Comparison of ENCODE assay signal across 27 mouse cellular contexts in the genomic region with DNA sequence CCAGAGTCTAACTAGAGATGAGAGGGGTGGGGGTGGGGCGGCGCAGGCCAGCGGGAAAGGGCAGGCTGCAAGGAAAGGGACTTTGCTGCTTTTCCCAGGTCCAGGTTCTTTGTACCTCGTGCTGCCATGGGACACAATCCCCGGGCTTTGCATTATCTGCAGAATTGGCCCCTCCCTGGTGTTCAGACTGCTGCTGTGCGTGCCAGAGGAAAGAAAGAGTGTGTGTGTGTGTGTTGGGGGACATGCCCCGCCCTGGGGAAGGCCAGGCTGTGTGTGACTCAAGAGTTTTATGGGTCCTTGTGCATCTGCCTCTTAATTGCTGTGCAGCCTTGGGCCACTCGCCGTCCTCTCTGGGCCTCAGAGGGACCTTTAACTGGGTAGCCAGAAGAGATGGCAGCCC. TPM values are rescaled to one million over a fixed set of nuclear protein-coding genes. Genes with fewer than 3 reads are reported as not detected.
A peak's percentile ranks its signal among the peaks of the same experiment; 100 is the strongest.
DNase-seq lines count a peak whose midpoint lies in the region; ATAC-seq and TF ChIP-seq lines count a peak whose summit lies in the region.
"Had no signal": no experiment of that assay in that cellular context is flagged by ENCODE, and none has a peak within 500 bp of the region (broad histone marks: within the 10 kb centered on the region; RNA-seq: fewer than 3 reads in every experiment).

No protein-coding gene starts in this region.

- H3K27ac ChIP-seq in forebrain, embryonic 11.5 days (ENCODE audit: low read depth, low read length), result no peak overlapping the region
- H3K27ac ChIP-seq in forebrain, embryonic 14.5 days (ENCODE audit: low read depth, low read length), result no peak overlapping the region
- peak overlapping the region; percentile 80 for H3K27ac ChIP-seq in midbrain, embryonic 10.5 days (replicated peaks)
- H3K27ac ChIP-seq in midbrain, embryonic 16.5 days (ENCODE audit: low read length), result no peak overlapping the region
- H3K27ac ChIP-seq in intestine, postnatal 0 days (ENCODE audit: low read depth, low read length), result no peak overlapping the region
- no peak overlapping the region for H3K27ac ChIP-seq in stomach, postnatal 0 days (replicated peaks)
- H3K27ac ChIP-seq: forebrain, embryonic 15.5 days; heart, adult 2 months; heart, embryonic 13.5 days; hindbrain, embryonic 15.5 days; kidney, embryonic 15.5 days; limb, embryonic 15.5 days; liver, embryonic 13.5 days; neural tube, embryonic 13.5 days had no signal

- H3K4me2 ChIP-seq in forebrain, embryonic 11.5 days (ENCODE audit: low read depth, low read length, severe bottlenecking), result no peak overlapping the region
- H3K4me2 ChIP-seq in forebrain, embryonic 14.5 days (ENCODE audit: low read length), result no peak overlapping the region
- H3K4me2 ChIP-seq in midbrain, embryonic 16.5 days (ENCODE audit: low read length), result no peak overlapping the region
- H3K4me2 ChIP-seq in intestine, postnatal 0 days (replicated peaks; ENCODE audit: low read depth), result 0 out of 2 replicates have a peak overlapping the region, but pooled peaks have one; percentile 1
- no peak overlapping the region for H3K4me2 ChIP-seq in stomach, postnatal 0 days (replicated peaks; ENCODE audit: low read depth)
- H3K4me2 ChIP-seq: forebrain, embryonic 15.5 days; heart, embryonic 13.5 days; hindbrain, embryonic 15.5 days; kidney, embryonic 15.5 days; limb, embryonic 15.5 days; liver, embryonic 13.5 days; neural tube, embryonic 13.5 days had no signal

- no peaks in the 10 kb centered on the region for H3K9me3 ChIP-seq in forebrain, embryonic 11.5 days (ENCODE audit: control insufficient read depth, low read length)
- no peaks in the 10 kb centered on the region for H3K9me3 ChIP-seq in forebrain, embryonic 14.5 days (replicated peaks; ENCODE audit: control insufficient read depth, low read length)
- H3K9me3 ChIP-seq in midbrain, embryonic 10.5 days (replicated peaks), result no peaks in the 10 kb centered on the region
- no peaks in the 10 kb centered on the region for H3K9me3 ChIP-seq in midbrain, embryonic 16.5 days (replicated peaks; ENCODE audit: control insufficient read depth, low read length, poor library complexity, severe bottlenecking)
- H3K9me3 ChIP-seq in intestine, postnatal 0 days (ENCODE audit: control insufficient read depth), result no peaks in the 10 kb centered on the region
- H3K9me3 ChIP-seq in stomach, postnatal 0 days (ENCODE audit: control insufficient read depth, low read length), result no peaks in the 10 kb centered on the region
- H3K9me3 ChIP-seq: forebrain, embryonic 15.5 days; heart, embryonic 13.5 days; hindbrain, embryonic 15.5 days; kidney, embryonic 15.5 days; limb, embryonic 15.5 days; liver, embryonic 13.5 days; neural tube, embryonic 13.5 days had no signal

- TF ChIP-seq CTCF in intestine, postnatal 0 days (IDR thresholded peaks at IDR 0.05; ENCODE audit: low read depth), result no peak
- TF ChIP-seq CTCF in stomach, postnatal 0 days (IDR thresholded peaks at IDR 0.05; ENCODE audit: low read depth), result no peak

- 53% methylated on average over 9 of the region's 9 CpGs for WGBS in forebrain, embryonic 11.5 days
- whole genome bisulfite sequencing in forebrain, embryonic 14.5 days, result 53% methylated on average over 9 of the region's 9 CpGs
- WGBS in midbrain, embryonic 10.5 days, result 63% methylated on average over 9 of the region's 9 CpGs
- 46% methylated on average over 9 of the region's 9 CpGs for WGBS in midbrain, embryonic 16.5 days
- 41% methylated on average over 8 of the region's 9 CpGs for WGBS in intestine, postnatal 0 days
- 56% methylated on average over 8 of the region's 9 CpGs for WGBS in stomach, postnatal 0 days

- H3K4me1 ChIP-seq in forebrain, embryonic 11.5 days (replicated peaks; ENCODE audit: control insufficient read depth, insufficient read depth, low read length), result 0 out of 2 replicates have a peak, but pooled peaks cover 3% of the 10 kb centered on the region
- H3K4me1 ChIP-seq in forebrain, embryonic 14.5 days (ENCODE audit: control insufficient read depth, insufficient read depth, low read length), result no peaks in the 10 kb centered on the region
- peaks cover 75% of the 10 kb centered on the region for H3K4me1 ChIP-seq in midbrain, embryonic 10.5 days
- no peaks in the 10 kb centered on the region for H3K4me1 ChIP-seq in midbrain, embryonic 16.5 days (ENCODE audit: control insufficient read depth, insufficient read depth, low read length)
- peaks cover 9% of the 10 kb centered on the region for H3K4me1 ChIP-seq in intestine, postnatal 0 days (replicated peaks; ENCODE audit: control insufficient read depth, insufficient read depth, low read length)
- peaks cover 3% of the 10 kb centered on the region for H3K4me1 ChIP-seq in stomach, postnatal 0 days (replicated peaks; ENCODE audit: control insufficient read depth, insufficient read depth)
- H3K4me1 ChIP-seq: forebrain, embryonic 15.5 days; hindbrain, embryonic 15.5 days had no signal

- 0 out of 2 replicates have a peak, but pooled peaks have one; percentile 24 for ATAC-seq in forebrain, embryonic 11.5 days (replicated peaks; ENCODE audit: low FRiP score)
- no peak for ATAC-seq in forebrain, embryonic 14.5 days
- ATAC-seq in midbrain, embryonic 16.5 days, result no peak
- ATAC-seq in intestine, postnatal 0 days, result peak; percentile 76
- ATAC-seq in stomach, postnatal 0 days (ENCODE audit: low FRiP score, low TSS enrichment), result no peak; the same call in 1 of the 2 replicates
- ATAC-seq: forebrain, embryonic 15.5 days had no signal

- TF ChIP-seq EP300 in stomach, postnatal 0 days (optimal IDR thresholded peaks at IDR 0.05), result no peak

- DNase-seq in forebrain, embryonic 11.5 days (ENCODE audit: low spot score), result no peak
- DNase-seq in forebrain, embryonic 14.5 days (ENCODE audit: low spot score), result no peak
- peak; percentile 30 for DNase-seq in midbrain, embryonic 10.5 days (ENCODE audit: low spot score)
- DNase-seq in stomach, postnatal 0 days (ENCODE audit: low spot score), result peak; percentile 68
- DNase-seq in thymus, adult 18-20 months, result no peak
- DNase-seq: B cell, adult 2 months; cerebellum, adult 18-20 months; cerebellum, postnatal 10 days; heart, adult 2 months; heart, postnatal 10 days; kidney, adult 18-20 months; kidney, postnatal 25 days; liver, embryonic 13.5 days; lung, adult 18-20 months; lung, postnatal 10 days; thymus, postnatal 4 days had no signal

- H3K27me3 ChIP-seq in forebrain, embryonic 11.5 days (ENCODE audit: control insufficient read depth, insufficient read depth, low read length), result no peaks in the 10 kb centered on the region
- H3K27me3 ChIP-seq in forebrain, embryonic 14.5 days (replicated peaks; ENCODE audit: control insufficient read depth, insufficient read depth, low read length), result no peaks in the 10 kb centered on the region
- H3K27me3 ChIP-seq in midbrain, embryonic 10.5 days (ENCODE audit: low read depth, poor library complexity, severe bottlenecking), result peaks cover 13% of the 10 kb centered on the region
- H3K27me3 ChIP-seq in midbrain, embryonic 16.5 days (ENCODE audit: control insufficient read depth, insufficient read depth, low read depth, low read length), result no peaks in the 10 kb centered on the region; the same call in 1 of the 2 replicates
- no peaks in the 10 kb centered on the region for H3K27me3 ChIP-seq in intestine, postnatal 0 days (replicated peaks; ENCODE audit: control insufficient read depth, insufficient read depth, low read length)
- H3K27me3 ChIP-seq in stomach, postnatal 0 days (ENCODE audit: control insufficient read depth, insufficient read depth, low read length), result no peaks in the 10 kb centered on the region
- H3K27me3 ChIP-seq: forebrain, embryonic 15.5 days; heart, embryonic 13.5 days had no signal

- no peak overlapping the region for H3K4me3 ChIP-seq in forebrain, embryonic 11.5 days (ENCODE audit: low read depth, low read length)
- no peak overlapping the region for H3K4me3 ChIP-seq in forebrain, embryonic 14.5 days (ENCODE audit: low read depth, low read length)
- H3K4me3 ChIP-seq in midbrain, embryonic 10.5 days, result no peak overlapping the region; the same call in 1 of the 2 replicates
- H3K4me3 ChIP-seq in midbrain, embryonic 16.5 days (ENCODE audit: low read depth, low read length), result no peak overlapping the region
- no peak overlapping the region for H3K4me3 ChIP-seq in intestine, postnatal 0 days (ENCODE audit: low read depth, low read length)
- H3K4me3 ChIP-seq in stomach, postnatal 0 days (ENCODE audit: low read depth, low read length), result no peak overlapping the region
- H3K4me3 ChIP-seq: erythroblast, embryonic 14.5 days; forebrain, embryonic 15.5 days; heart, adult 2 months; heart, embryonic 13.5 days; hindbrain, embryonic 15.5 days; kidney, embryonic 15.5 days; limb, embryonic 15.5 days; liver, embryonic 13.5 days; neural tube, embryonic 13.5 days had no signal

- H3K9ac ChIP-seq in forebrain, embryonic 11.5 days (ENCODE audit: low read length), result no peak overlapping the region
- H3K9ac ChIP-seq in forebrain, embryonic 14.5 days (ENCODE audit: low read length), result no peak overlapping the region
- H3K9ac ChIP-seq in midbrain, embryonic 16.5 days (ENCODE audit: low read depth, low read length), result no peak overlapping the region
- H3K9ac ChIP-seq in intestine, postnatal 0 days (ENCODE audit: low read depth, low read length), result no peak overlapping the region
- no peak overlapping the region for H3K9ac ChIP-seq in stomach, postnatal 0 days (ENCODE audit: low read length)
- H3K9ac ChIP-seq: forebrain, embryonic 15.5 days; heart, embryonic 13.5 days; hindbrain, embryonic 15.5 days; kidney, embryonic 15.5 days; limb, embryonic 15.5 days; liver, embryonic 13.5 days; neural tube, embryonic 13.5 days had no signal

- no peaks in the 10 kb centered on the region for H3K36me3 ChIP-seq in forebrain, embryonic 11.5 days (ENCODE audit: control insufficient read depth, insufficient read depth, low read length)
- no peaks in the 10 kb centered on the region for H3K36me3 ChIP-seq in forebrain, embryonic 14.5 days (ENCODE audit: control insufficient read depth, insufficient read depth, low read length)
- no peaks in the 10 kb centered on the region for H3K36me3 ChIP-seq in midbrain, embryonic 10.5 days
- no peaks in the 10 kb centered on the region for H3K36me3 ChIP-seq in midbrain, embryonic 16.5 days (ENCODE audit: control insufficient read depth, insufficient read depth, low read length)
- no peaks in the 10 kb centered on the region for H3K36me3 ChIP-seq in intestine, postnatal 0 days (ENCODE audit: control insufficient read depth, insufficient read depth)
- H3K36me3 ChIP-seq in stomach, postnatal 0 days (ENCODE audit: control insufficient read depth, insufficient read depth, low read length), result no peaks in the 10 kb centered on the region
- H3K36me3 ChIP-seq: forebrain, embryonic 15.5 days; heart, embryonic 13.5 days; hindbrain, embryonic 15.5 days; kidney, embryonic 15.5 days; limb, embryonic 15.5 days; liver, embryonic 13.5 days; neural tube, embryonic 13.5 days had no signal

RNA-seq across cellular contexts. Expression of a gene that starts 2.3 kb away (rescaled TPM):
- polyA plus RNA-seq in forebrain, embryonic 11.5 days (2014; fragmentation: Nextera tagmentation; extraction: Ambion mirVana), result 0.63 TPM in 1 of 2 replicates, not detected in the other
- 3.7 and 4.5 TPM in 2 replicates for polyA plus RNA-seq in forebrain, embryonic 14.5 days (2014; fragmentation: Nextera tagmentation; extraction: Ambion mirVana)
- 20.5 and 32.9 TPM in 2 replicates for polyA plus RNA-seq in midbrain, embryonic 10.5 days (2016; fragmentation: Nextera tagmentation; extraction: Ambion mirVana)
- 6.0 and 6.3 TPM in 2 replicates for polyA plus RNA-seq in midbrain, embryonic 16.5 days (2015; fragmentation: Nextera tagmentation; extraction: Ambion mirVana)
- 15.5 and 15.6 TPM in 2 replicates for polyA plus RNA-seq in intestine, postnatal 0 days (2015; fragmentation: Nextera tagmentation; extraction: Ambion mirVana)
- 58.0 and 61.0 TPM in 2 replicates for polyA plus RNA-seq in stomach, postnatal 0 days (2015; fragmentation: Nextera tagmentation; extraction: Ambion mirVana)
- polyA plus RNA-seq: erythroblast, embryonic 14.5 days had no signal

RNA-seq across cellular contexts. Expression of a gene that starts 31.4 kb away (rescaled TPM):
- 1.0 and 1.7 TPM in 2 replicates for polyA plus RNA-seq in forebrain, embryonic 11.5 days (2014; fragmentation: Nextera tagmentation; extraction: Ambion mirVana)
- 0.05 TPM in 1 of 2 replicates, not detected in the other for polyA plus RNA-seq in forebrain, embryonic 14.5 days (2014; fragmentation: Nextera tagmentation; extraction: Ambion mirVana)
- polyA plus RNA-seq in midbrain, embryonic 10.5 days (2016; fragmentation: Nextera tagmentation; extraction: Ambion mirVana), result 1.2 and 1.6 TPM in 2 replicates
- 0.18 and 0.20 TPM in 2 replicates for polyA plus RNA-seq in midbrain, embryonic 16.5 days (2015; fragmentation: Nextera tagmentation; extraction: Ambion mirVana)
- polyA plus RNA-seq in intestine, postnatal 0 days (2015; fragmentation: Nextera tagmentation; extraction: Ambion mirVana), result 2.3 and 2.4 TPM in 2 replicates
- polyA plus RNA-seq in stomach, postnatal 0 days (2015; fragmentation: Nextera tagmentation; extraction: Ambion mirVana), result 7.7 and 8.8 TPM in 2 replicates
- polyA plus RNA-seq: erythroblast, embryonic 14.5 days had no signal

RNA-seq across cellular contexts. Expression of a gene that starts 33.0 kb away (rescaled TPM):
- polyA plus RNA-seq in forebrain, embryonic 11.5 days (2014; fragmentation: Nextera tagmentation; extraction: Ambion mirVana), result 0.07 TPM in 1 of 2 replicates, not detected in the other
- 0.20 and 0.21 TPM in 2 replicates for polyA plus RNA-seq in forebrain, embryonic 14.5 days (2014; fragmentation: Nextera tagmentation; extraction: Ambion mirVana)
- polyA plus RNA-seq in midbrain, embryonic 10.5 days (2016; fragmentation: Nextera tagmentation; extraction: Ambion mirVana), result 0.19 and 0.52 TPM in 2 replicates
- polyA plus RNA-seq in midbrain, embryonic 16.5 days (2015; fragmentation: Nextera tagmentation; extraction: Ambion mirVana), result 0.26 and 1.6 TPM in 2 replicates
- 0.34 and 0.51 TPM in 2 replicates for polyA plus RNA-seq in intestine, postnatal 0 days (2015; fragmentation: Nextera tagmentation; extraction: Ambion mirVana)
- 0.49 and 0.52 TPM in 2 replicates for polyA plus RNA-seq in stomach, postnatal 0 days (2015; fragmentation: Nextera tagmentation; extraction: Ambion mirVana)
- polyA plus RNA-seq: erythroblast, embryonic 14.5 days; heart, embryonic 13.5 days; liver, embryonic 13.5 days; neural tube, embryonic 13.5 days had no signal

RNA-seq across cellular contexts. Expression of a gene that starts 55.9 kb away (rescaled TPM):
- polyA plus RNA-seq in forebrain, embryonic 11.5 days (2014; fragmentation: Nextera tagmentation; extraction: Ambion mirVana), result not detected in 2 replicates
- polyA plus RNA-seq in forebrain, embryonic 14.5 days (2014; fragmentation: Nextera tagmentation; extraction: Ambion mirVana), result 0.09 TPM in 1 of 2 replicates, not detected in the other
- polyA plus RNA-seq in midbrain, embryonic 10.5 days (2016; fragmentation: Nextera tagmentation; extraction: Ambion mirVana), result 0.28 TPM in 1 of 2 replicates, not detected in the other
- polyA plus RNA-seq in midbrain, embryonic 16.5 days (2015; fragmentation: Nextera tagmentation; extraction: Ambion mirVana), result 0.10 and 0.19 TPM in 2 replicates
- 0.08 and 0.17 TPM in 2 replicates for polyA plus RNA-seq in intestine, postnatal 0 days (2015; fragmentation: Nextera tagmentation; extraction: Ambion mirVana)
- polyA plus RNA-seq in stomach, postnatal 0 days (2015; fragmentation: Nextera tagmentation; extraction: Ambion mirVana), result not detected in 2 replicates
- polyA plus RNA-seq: erythroblast, embryonic 14.5 days; forebrain, embryonic 15.5 days; frontal cortex, adult 2 months; heart, adult 2 months; heart, embryonic 13.5 days; kidney, embryonic 15.5 days; liver, embryonic 13.5 days; neural tube, embryonic 13.5 days; thymus, postnatal 0 days had no signal

Comparison
In these comparisons a context has a peak if more than half of its experiments do, and no peak if none do; other contexts are left out.
1. ATAC-seq: peak in forebrain, embryonic 11.5 days (single experiment) and intestine, postnatal 0 days (single experiment); none in forebrain, embryonic 14.5 days (single experiment), midbrain, embryonic 16.5 days (single experiment) and stomach, postnatal 0 days (single experiment).
2. DNase-seq: peak in midbrain, embryonic 10.5 days (single experiment) and stomach, postnatal 0 days (single experiment); none in forebrain, embryonic 11.5 days (single experiment), forebrain, embryonic 14.5 days (single experiment) and thymus, adult 18-20 months (0 of 2).